Mouse (Mus musculus) ES-CJ7 (cell line): Measurements from ENCODE around the gene Ces1h.
A peak's percentile ranks its signal among the peaks of the same experiment; 100 is the strongest.
"Not testable (repeated sequence)": the region's sequence is repeated elsewhere in the genome, so short reads cannot be mapped to it uniquely, and the experiment has no call there.

ENCODE experiments used
- DNase-seq: peaks from one replicate; pipeline ENCODE4 v3.0.0; 2011; ENCODE audit warnings: low read depth, low spot score

Ces1h gene

GRCm38 (mm10) chr8:93379625-93380024 is at the start of gene Ces1h:
Ces1h (minus strand) TSS chr8:93379725.
- no peak for DNase-seq

DNA sequence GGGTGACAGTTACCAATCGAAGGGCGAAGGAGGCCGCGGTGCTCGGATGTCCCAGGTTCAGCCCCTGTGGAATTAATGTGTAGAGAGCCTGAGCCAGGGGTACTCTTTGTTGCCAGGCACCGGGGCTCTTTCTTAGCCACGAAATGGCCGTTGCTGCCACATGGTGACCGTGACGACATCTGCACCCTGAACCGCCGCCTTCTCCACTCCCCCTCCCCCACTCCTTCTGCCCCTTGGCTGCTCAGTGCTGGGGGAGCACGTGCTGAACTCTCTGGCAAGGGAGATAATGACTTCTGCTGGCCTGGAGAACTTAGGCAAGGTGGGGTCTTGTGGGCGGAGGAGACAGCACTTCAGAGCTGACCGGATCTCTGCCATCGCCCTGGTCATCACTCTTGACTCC is 47.7 kb upstream of the Ces1h start:
- no peak for DNase-seq

- peak; percentile 14 for DNase-seq
These were observed 35.9 kb upstream of the Ces1h start for GRCm38 (mm10) chr8:93415387-93415786.

DNA sequence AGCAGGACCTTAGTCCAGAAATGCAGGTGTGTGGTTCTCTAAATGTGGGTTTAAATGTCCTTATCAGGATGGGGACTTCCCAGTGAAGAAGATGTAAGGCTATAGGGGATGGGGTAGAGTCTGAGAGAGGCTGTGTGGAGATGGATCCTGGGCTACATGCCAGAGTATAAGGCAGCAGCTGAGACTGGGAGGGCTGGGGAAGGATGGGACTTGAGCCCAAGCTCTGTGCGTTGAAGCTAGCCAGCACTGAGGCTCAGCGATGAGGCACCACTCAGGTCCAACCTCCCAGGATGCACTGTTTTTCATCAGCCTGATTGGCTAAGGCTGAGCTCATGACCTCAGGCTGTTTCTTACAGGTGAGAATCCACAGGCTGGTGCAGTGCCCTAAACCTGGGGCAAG is 29.3 kb upstream of the Ces1h start:
- no peak for DNase-seq

- DNase-seq, result no peak
These were observed 20.2 kb upstream of the Ces1h start for GRCm38 (mm10) chr8:93399698-93400097.

- no peak for DNase-seq
These were observed 18.5 kb upstream of the Ces1h start for GRCm38 (mm10) chr8:93398044-93398443.

GRCm38 (mm10) chr8:93394079-93394619 is 14.6 kb upstream of the Ces1h start:
- not testable (repeated sequence) for DNase-seq

- DNase-seq, result no peak
These were observed 10.0 kb downstream of the Ces1h start for GRCm38 (mm10) chr8:93369481-93369880.

GRCm38 (mm10) chr8:93360113-93360512 is 19.4 kb downstream of the Ces1h start:
- DNase-seq, result peak; percentile 19

- no peak for DNase-seq
These were observed 40.0 kb downstream of the Ces1h start for GRCm38 (mm10) chr8:93339531-93339930.

DNA sequence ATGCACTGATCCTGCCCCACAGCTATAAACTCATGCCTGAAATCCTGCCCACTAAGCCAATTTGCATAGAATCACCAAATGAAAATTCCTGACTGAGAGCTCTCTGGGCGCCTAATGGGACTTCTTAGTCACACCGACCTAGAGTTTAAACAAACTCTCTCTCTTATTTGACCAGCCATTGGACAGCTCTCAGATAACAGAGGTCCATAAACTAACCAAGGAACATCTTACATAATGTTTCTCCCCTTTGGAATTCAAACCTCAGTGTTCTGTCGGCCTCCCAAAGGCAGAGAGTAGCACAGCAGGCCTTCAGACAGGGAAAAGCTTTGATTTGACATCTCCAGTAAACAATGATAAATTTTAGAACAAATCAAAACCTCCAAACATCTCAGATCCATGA is 42.3 kb downstream of the Ces1h start, which contains the start of gene Ces1g:
Gene Ces1g, minus strand, starts transcription at position 102 of the 400 bp plus-strand sequence.
- no peak for DNase-seq

- no peak for DNase-seq
These were observed 46.8 kb downstream of the Ces1h start for GRCm38 (mm10) chr8:93332703-93333102.

GRCm38 (mm10) chr8:93331151-93331550 is 48.4 kb downstream of the Ces1h start:
- DNase-seq, result no peak

DNA sequence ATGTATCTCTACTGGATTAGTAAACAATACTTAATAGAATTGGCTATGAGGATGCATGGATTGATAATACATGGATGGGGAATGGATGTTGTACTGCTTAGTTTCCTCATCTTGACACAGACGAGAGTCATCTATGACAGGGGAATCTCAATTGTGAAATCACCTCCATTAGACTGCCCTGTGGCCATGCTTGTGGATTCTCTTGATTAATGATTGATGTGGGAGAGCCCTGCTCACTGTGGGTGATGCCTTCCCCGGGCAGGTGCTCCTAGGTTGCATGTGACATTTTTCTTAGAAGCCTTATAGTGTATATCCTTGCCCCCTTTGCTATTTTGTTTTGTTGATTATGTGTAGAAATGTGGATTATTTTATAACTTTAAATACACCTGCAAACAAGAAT is 54.4 kb downstream of the Ces1h start:
- no peak for DNase-seq

DNA sequence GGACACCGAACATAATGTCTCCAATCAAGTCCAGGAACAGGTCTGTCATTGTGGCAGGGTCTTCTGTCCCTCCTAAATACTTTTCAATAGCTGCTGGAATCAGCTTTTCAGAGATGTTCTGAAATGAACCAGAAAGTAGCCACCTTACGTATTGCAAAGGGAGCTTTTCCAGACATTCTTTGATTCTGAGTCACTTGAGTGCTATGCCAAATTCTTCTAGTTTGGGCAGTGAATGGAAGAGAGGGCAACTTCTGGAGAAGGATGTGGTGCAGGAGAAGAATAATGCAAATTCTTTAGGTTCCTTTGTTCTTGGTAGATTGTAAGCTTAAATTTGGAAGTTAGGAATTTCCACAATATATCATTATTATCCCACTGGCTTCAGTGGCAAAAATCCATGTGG is 62.5 kb downstream of the Ces1h start:
- DNase-seq, result no peak

DNA sequence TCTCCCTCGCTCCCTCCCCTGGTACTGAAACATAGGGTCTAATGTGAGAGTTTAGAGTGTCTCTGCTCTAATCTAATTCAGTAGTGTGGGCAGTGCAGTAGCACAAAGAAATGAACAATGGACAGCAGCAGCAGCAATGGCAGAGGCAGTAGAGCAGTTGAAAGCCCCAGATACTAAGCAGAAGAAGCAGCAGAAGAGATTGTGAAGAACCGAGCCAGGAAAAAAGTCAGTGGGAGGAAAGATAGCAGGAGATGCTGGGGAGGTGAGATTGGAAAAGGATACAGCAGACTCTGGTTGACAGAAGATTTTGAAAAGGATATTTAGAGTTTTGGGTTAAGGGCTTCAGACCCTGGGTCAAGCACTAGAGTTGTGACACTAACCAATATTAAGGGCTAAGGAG is 64.0 kb downstream of the Ces1h start:
- no peak for DNase-seq
